In genomic region chr6:67158765-67159164, GRCm38 (mm10) we compare ENCODE assay signal across 8 mouse cellular contexts.
DNase-seq lines count a peak whose midpoint lies in the region; ATAC-seq and TF ChIP-seq lines count a peak whose summit lies in the region.

No protein-coding gene starts in this region.

- H3K9me3 ChIP-seq in limb, embryonic 14.5 days (ENCODE audit: control insufficient read depth, low read length) = no peaks in the 10 kb centered on the region

- no peaks in the 10 kb centered on the region for H3K36me3 ChIP-seq in limb, embryonic 14.5 days (ENCODE audit: control insufficient read depth, insufficient read depth, low read length)

- 6% methylated on average over 10 of the region's 10 CpGs for WGBS in limb, embryonic 14.5 days

- no peak overlapping the region for H3K9ac ChIP-seq in limb, embryonic 14.5 days (ENCODE audit: low read depth, low read length, severe bottlenecking)

- H3K27me3 ChIP-seq in limb, embryonic 14.5 days (ENCODE audit: control insufficient read depth, insufficient read depth, low read length) = no peaks in the 10 kb centered on the region

- H3K4me3 ChIP-seq in bone marrow macrophage, adult 2 months (ENCODE audit: insufficient read depth, low read length) = no peak overlapping the region
- no peak overlapping the region for H3K4me3 ChIP-seq in embryonic fibroblast, embryonic 13.5 days (ENCODE audit: insufficient read depth, low read length)
- H3K4me3 ChIP-seq in limb, embryonic 14.5 days (replicated peaks; ENCODE audit: low read length) = no peak overlapping the region

- DNase-seq in A20 (ENCODE audit: low read depth, low spot score) = peak; percentile 81
- DNase-seq in heart, adult 9 months (ENCODE audit: low spot score in 2 of 2) = peak; percentile 74 to 87
- DNase-seq in kidney, adult 9 months = peak; percentile 89
- DNase-seq in limb, embryonic 14.5 days (ENCODE audit: low spot score) = peak; percentile 90
- DNase-seq in monocyte, adult 2 months (ENCODE audit: low read depth in 1 of 2, low spot score in 2 of 2) = peak; percentile 77 to 81
- peak; percentile 75 to 85 for DNase-seq in spleen, postnatal 14 days (ENCODE audit: low spot score in 2 of 2)

- peak; percentile 84 for TF ChIP-seq CTCF in bone marrow macrophage, adult 2 months (IDR thresholded peaks at IDR 0.05; ENCODE audit: low read depth, low read length)
- TF ChIP-seq CTCF in embryonic fibroblast, embryonic 13.5 days (IDR thresholded peaks at IDR 0.05; ENCODE audit: borderline replicate concordance, insufficient read depth, low read length) = 0 out of 2 replicates have a peak, but pooled peaks have one; percentile 16

- no peak for TF ChIP-seq POLR2A in bone marrow macrophage, adult 2 months (IDR thresholded peaks at IDR 0.05; ENCODE audit: borderline replicate concordance, low read depth, low read length)
- no peak for TF ChIP-seq POLR2A in embryonic fibroblast, embryonic 13.5 days (IDR thresholded peaks at IDR 0.05; ENCODE audit: low read depth, low read length)
- TF ChIP-seq POLR2A in limb, embryonic 14.5 days (IDR thresholded peaks at IDR 0.05; ENCODE audit: borderline replicate concordance, extremely low read depth, insufficient read depth, insufficient read length) = no peak

- ATAC-seq in limb, embryonic 14.5 days (ENCODE audit: low FRiP score, low read depth) = peak; percentile 77

- peaks cover 7% of the 10 kb centered on the region for H3K4me1 ChIP-seq in bone marrow macrophage, adult 2 months (ENCODE audit: control insufficient read depth, insufficient read depth, low read length)
- H3K4me1 ChIP-seq in embryonic fibroblast, embryonic 13.5 days (ENCODE audit: control insufficient read depth, insufficient read depth, low read length) = no peaks in the 10 kb centered on the region
- H3K4me1 ChIP-seq in limb, embryonic 14.5 days (ENCODE audit: control insufficient read depth, insufficient read depth, low read length) = no peaks in the 10 kb centered on the region

- H3K4me2 ChIP-seq in limb, embryonic 14.5 days (replicated peaks; ENCODE audit: low read depth, low read length, severe bottlenecking) = no peak overlapping the region; the same call in 1 of the 2 replicates

- H3K27ac ChIP-seq in bone marrow macrophage, adult 2 months (ENCODE audit: insufficient read depth, low read depth, low read length) = no peak overlapping the region
- no peak overlapping the region for H3K27ac ChIP-seq in embryonic fibroblast, embryonic 13.5 days (ENCODE audit: insufficient read depth, low read length)
- no peak overlapping the region for H3K27ac ChIP-seq in limb, embryonic 14.5 days (replicated peaks; ENCODE audit: low read depth, low read length)
